Mouse (Mus musculus) cerebellum, adult 9-10 months (tissue): ENCODE results near the gene Acss1.

Source experiments
- DNase-seq: peaks from one replicate; pipeline ENCODE4 v3.0.0; 2022

The Acss1 gene

DNA sequence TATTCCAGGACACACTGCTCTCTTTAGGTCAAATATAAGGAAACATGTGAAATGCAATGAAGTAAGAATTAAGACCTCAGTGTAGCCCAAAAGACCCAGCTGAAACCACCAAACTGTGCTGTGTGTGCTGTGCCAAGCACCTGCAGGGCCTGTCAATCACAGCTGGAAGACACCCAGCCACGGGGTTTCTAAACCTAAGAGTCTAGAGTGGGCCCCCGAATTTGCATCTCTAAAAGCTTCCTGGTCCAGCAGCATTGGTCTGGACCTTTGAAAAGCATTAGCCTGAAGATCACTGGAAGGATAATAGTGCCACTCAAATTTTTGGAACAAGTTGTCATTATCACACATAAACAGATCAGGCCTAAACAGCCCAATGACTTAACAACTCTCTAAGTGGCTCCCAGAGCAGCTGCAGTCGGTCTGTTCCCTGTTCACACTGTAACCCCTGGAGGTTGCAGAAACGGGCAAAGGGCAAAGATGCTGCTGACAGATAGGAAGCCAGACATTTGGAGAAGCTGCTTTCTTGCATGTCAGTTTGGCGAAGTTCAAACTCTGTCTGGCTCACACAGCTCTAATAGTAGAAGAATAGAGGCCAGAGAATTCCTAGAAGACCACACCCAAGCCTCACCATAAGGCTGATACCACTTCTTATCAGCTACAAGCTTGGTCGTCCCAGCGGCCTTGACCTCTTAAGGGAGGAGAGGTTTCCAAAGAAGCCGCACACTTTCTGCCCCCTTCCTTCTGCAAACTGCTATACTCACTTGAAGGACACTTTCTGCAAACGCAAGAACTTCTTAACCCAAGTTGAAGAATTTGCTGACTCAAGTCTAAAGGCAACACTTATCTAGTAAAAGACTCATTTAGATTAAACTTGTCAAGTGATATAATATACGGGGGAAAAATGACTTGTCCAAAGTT, 2.5 kb downstream of the Acss1 start:
- DNase-seq: no peak

- DNase-seq: no peak
Measured at GRCm38 (mm10) chr2:150665006-150665405, 3.3 kb downstream of the Acss1 start.

DNA sequence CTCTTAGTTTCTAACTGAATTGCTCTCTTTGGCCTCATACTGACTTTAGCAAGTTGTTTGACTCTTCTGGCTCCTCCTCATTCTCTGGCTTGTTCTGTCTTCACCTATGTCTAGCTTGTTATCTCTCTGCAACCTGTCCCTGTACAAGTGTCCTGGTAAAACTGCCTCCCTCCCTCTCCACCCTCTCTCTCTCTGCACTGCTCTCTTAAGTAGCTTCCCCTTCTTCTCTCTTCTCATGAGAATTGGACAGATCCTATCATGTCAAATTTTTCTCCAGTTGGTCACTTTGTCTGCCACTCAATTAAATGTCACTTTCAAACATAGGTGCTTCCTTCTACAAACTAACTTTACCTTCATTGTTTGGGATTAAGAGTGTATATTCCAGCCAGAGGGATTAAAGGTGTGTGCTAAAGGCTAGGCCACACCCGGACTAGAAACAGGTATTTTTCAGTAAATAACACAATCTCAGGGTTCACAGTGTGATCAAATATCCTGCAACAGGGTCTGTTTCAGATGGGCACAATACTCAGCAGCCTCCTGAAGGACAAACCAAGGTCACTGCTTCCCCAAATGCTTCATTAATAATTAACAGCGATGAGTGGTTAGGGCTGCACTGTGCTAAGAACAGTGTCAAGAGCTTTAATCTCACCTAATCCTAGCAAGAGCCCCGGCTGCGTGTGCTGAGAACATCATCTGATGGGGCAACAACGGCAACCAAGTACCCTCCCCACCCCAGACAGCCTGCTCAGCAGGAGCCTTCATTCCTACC, 4.0 kb downstream of the Acss1 start:
- no peak for DNase-seq

DNA sequence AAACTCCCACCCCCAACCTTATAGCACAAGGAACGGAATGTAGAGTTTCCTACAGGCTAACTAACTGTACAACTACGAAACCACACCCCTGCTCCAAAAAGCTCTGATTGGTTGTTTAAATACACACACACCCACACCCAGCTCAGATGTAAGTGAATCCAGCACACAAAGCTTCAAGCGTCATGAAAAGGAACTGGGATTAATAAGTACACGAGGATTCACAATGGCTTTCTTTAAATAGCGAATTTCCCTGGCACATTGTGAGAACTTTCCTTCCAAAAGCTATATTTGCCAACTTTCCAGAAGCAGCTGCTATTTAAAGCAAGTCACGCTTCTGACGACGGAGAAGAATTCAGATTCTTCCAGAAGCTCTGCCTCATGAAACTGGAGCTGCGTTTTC, 5.0 kb downstream of the Acss1 start:
- DNase-seq: no peak

- no peak for DNase-seq
Measured at GRCm38 (mm10) chr2:150662007-150662406, 6.3 kb downstream of the Acss1 start.

GRCm38 (mm10) chr2:150660668-150661451, 7.4 kb downstream of the Acss1 start:
- DNase-seq: no peak

- DNase-seq: no peak
Measured at GRCm38 (mm10) chr2:150660049-150660448, 8.3 kb downstream of the Acss1 start.

DNA sequence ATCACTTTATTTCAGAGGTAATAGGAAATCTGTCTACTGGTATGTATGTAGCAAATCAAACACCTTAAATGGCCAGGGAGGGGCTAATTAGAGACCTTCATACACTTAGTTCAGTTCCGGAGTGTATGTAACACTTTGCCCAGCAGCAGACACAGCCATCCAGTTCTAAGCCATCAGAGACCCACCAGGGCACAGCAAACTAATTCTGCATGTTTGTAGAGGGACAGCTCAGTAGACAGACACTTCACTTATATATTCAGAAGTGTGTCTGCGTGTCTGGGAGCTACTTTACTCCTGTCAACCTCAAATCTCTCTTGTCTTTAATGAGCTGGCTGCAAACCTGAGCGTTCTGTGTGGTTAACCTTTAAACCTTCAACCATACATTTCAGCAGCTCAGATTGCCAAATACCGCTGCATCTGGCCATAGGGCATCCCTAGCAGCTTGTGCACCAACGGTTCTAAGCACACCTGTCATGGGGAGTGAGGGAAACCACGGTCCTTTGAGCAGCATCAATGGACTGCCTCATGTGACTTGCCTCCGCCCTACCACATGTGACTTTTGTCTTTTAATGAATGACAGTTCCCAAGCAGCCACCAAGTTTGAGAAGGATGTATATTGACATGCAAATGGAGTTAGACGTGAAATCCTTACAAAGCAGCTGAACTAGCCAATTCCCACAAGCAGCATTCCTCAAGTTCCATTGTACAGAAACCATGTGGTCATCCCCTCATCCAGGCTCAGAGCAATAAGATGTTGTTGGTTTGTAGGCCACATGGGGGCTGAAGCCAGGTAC, 11.1 kb downstream of the Acss1 start:
- no peak for DNase-seq

DNA sequence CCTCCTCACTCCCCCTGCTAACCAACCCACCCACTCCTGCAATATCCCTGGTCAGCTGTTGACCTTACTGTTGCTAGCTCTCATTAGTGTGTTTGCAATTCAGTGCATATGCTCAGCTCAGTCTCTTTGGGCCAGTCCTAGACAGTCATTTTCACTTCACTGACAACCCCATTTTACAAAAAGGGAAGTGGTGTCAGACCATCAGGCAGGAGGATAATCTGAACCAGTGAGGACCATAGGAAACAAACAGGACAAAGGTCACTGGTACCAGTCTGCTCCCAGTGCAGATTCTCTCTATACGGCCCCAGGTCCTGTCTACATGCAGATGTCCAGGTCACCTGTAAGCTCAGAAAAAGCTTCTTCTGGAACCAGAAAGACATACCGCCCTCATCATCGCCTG, 12.2 kb downstream of the Acss1 start:
- no peak for DNase-seq

DNA sequence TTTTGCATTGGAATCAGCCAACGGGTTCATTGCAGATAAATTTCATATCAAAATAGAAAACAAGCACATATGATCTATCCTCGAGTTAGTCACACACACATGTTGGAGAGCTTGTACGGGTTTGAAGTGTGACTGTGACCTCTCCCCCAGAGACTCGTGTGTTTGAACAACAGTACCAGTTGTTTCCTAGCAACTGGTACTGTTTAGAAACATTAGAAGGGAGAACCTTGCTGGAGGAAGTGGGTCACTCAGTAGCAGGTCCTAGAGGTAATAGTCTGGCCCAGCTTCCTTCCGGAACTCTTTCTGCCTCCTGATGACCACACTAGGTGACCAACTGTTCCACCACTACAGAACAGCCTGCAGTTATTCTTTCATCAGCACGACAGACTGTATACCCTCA, 13.0 kb downstream of the Acss1 start:
- no peak for DNase-seq

DNA sequence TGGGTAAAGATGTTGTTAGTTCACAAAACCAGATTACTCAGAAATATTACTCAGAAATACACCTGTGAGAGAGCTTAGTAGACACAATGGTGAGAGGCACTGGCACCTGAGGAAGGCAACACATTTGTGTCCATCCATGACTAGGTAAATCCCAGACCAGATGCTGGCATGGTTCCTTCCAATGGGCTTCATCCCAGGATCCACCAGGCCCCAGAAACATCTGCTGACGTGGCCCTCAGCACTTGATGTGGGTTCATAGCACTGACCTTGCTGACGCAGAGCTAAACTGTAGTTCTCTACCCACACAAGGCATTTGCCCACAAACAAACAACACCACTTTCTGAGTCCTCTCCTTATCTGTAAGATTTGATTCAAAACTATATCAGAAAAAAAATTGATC, 13.5 kb downstream of the Acss1 start:
- no peak for DNase-seq

- DNase-seq: no peak
Measured at GRCm38 (mm10) chr2:150651366-150651765, 16.9 kb downstream of the Acss1 start.

DNA sequence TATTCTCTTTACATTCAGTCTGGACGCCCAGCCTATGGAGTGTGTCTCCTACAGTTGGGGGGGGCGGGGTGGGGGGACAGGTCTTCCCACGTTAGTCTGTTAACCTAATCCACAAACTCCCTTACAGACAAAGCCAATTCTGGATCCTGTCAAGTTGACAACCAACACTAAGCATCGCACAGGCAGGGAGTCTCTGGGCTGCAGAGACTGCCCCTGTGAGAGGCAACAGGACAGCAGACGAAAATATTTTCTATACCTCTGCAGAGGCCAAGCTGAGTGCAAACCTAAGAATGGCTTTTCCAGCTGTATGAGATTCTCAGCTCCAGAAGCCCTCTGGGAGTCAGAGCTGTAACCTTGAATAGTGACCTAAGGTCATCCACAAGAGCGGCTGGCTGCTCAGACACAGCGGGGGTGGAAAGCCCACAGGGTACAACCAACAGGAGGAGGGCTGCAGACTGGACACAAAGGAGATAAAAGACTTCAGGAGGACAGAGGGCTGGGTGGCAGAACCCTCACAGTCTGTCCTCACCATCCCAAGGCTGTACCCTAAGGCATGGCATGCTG, 17.7 kb downstream of the Acss1 start:
- DNase-seq: no peak

DNA sequence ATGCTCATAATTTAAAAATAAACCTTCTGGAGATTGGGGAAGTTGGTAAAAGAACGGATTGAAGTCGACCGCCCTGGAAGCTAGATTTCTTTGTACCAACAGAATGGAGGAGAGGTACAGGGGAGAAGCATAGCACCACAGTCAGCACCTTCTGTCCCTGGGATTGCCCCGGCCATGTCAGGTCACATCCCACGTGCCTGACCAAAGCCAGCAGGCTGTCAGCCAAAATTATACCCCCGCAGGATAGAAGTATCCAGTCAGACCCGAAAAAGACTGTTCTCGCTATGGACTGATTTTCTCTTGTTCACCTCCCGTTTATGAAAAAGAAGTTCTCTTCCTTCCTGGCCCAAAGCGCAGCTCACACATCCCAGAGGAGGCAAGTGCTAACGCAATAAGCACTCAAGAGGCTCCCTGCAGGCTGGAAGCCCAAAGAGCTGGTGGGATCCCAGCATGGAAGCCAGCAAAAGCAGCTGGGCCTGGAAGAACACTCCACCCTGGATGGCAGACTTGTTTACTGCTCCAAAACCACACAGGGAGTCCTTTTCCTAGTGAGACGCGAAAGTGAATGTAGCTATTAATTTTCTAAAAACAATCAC, 19.9 kb downstream of the Acss1 start:
- DNase-seq: no peak

- DNase-seq: no peak
Measured at GRCm38 (mm10) chr2:150647681-150648299, 20.5 kb downstream of the Acss1 start.

DNA sequence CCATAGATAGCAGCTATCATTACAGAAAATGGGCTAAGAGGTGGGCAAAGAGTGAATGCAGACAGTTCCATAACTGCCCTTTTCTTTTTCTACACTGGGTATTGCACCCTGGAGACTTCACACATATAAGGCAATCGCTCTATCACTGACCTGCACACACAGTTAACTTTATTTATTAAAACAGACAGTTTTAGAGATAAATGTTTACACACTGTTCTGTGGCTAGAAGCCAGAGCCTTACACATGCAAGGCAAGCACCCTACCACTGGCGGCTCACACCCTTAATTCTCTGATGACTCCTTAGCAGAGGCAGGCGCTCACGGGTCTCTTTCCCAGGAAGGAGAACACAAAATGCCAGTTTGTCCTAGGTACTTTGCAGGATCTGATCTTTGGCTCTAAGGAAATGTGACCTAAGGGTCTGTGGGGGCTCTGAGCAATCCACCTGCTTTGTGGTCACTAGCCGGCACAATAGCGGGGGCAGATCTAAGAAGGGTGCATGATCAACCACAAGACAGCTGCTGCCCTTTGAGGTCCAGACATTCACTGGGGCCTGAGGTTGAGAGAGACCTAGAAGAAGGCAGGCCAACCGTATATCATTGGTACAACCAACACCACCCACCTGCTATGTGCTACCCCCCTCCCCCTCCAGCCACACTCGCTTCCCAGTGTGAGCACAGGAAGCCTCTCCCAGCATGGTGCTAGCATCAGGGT, 21.7 kb downstream of the Acss1 start:
- no peak for DNase-seq

GRCm38 (mm10) chr2:150645225-150645624, 23.1 kb downstream of the Acss1 start:
- no peak for DNase-seq

DNA sequence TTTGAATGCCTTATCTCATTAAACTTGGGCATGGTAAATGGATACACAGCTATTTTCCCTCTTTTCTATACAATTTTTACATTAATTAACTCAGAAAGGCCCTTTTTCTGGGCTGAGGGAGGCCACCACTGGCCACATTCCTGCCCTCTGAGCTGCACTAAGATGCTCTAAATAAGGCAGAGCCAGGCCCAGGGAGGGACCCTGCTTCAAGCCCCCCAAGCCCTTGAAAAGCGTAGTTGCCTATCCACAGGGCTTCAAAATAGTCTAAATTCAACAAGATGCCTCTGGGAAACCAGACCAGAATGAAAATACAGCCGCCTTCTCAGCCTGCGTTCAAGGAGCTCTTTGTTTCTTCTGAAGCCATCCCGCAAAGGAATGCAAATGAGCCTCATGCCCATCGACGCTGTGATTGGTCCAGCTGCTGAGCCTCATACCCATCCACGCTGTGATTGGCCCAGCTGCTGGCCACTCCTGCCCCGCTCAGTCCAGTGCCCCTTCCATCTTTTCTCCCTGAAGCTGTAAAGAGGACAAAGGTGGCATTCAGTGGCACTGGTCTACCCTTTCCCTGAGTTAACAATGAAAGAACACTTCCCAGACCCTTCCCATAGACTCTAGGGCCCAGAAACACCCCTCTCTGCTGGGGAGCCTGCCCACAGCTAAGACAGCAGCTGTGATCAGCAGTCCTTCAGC, 24.4 kb downstream of the Acss1 start:
- peak; percentile 27 for DNase-seq

- no peak for DNase-seq
Measured at GRCm38 (mm10) chr2:150643166-150643565, 25.1 kb downstream of the Acss1 start.

DNA sequence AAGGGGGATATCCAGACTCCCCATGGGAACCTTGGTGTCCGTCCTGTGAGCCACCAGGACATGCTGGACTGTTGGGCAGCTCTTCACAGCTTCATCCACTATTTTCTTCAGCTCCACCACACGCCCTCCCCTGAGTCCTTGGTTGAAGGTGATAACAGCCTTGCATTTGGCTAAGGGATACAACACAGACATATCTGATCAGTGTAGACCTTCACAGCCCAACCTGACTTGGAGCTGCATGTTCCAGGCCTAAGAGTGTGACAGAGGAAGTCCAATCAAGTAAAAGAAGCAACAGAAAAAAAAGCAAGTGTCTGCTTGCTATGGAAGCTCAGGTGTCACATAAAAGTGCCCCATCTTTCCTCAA, 29.9 kb downstream of the Acss1 start:
- no peak for DNase-seq
